Mouse (Mus musculus): ENCODE data around the gene Insl3. TPM values are rescaled to one million over a fixed set of nuclear protein-coding genes. Genes with fewer than 3 reads are reported as not detected.

The Insl3 gene
- total and polyA plus RNA-seq, 3 experiments: 0.54 to 4.4 TPM; not detected in 1

- Histone ChIP-seq H3K9ac (ENCODE audit: control insufficient read depth, low read depth, low read length, poor library complexity, severe bottlenecking) (no peak overlapping the region), H3K36me3 (ENCODE audit: control insufficient read depth in 1 of 2, insufficient read depth in 2 of 2, low read length in 2 of 2) (no peaks in the 10 kb centered on the region), H3K27me3 (ENCODE audit: control insufficient read depth in 1 of 2, insufficient read depth in 2 of 2, low read length in 2 of 2) (no peaks in the 10 kb centered on the region), H3K27ac (ENCODE audit: control insufficient read depth, low read depth, low read length) (no peak overlapping the region), H3K9me3 (replicated peaks; ENCODE audit: insufficient read depth, low read length) (no peaks in the 10 kb centered on the region), H3K4me1 (ENCODE audit: control insufficient read depth in 1 of 2, insufficient read depth in 2 of 2, low read length in 2 of 2) (no peaks in the 10 kb centered on the region), H3K4me3 (ENCODE audit: control insufficient read depth in 1 of 2, insufficient read depth in 1 of 2, low read depth in 2 of 2, low read length in 2 of 2) (no peak overlapping the region), H3K79me2 (ENCODE audit: control insufficient read depth, insufficient read depth, low read length, poor library complexity) (no peaks in the 10 kb centered on the region)
- no peak for TF ChIP-seq MYC (IDR thresholded peaks at IDR 0.05; ENCODE audit: low read depth, low read length)
- no peak for TF ChIP-seq POLR2AphosphoS2 (IDR thresholded peaks at IDR 0.05; ENCODE audit: low read length)
- no peak for TF ChIP-seq ZC3H11A (IDR thresholded peaks at IDR 0.05; ENCODE audit: low read depth, low read length)
- TF ChIP-seq RAD21 (IDR thresholded peaks at IDR 0.05; ENCODE audit: low read depth, low read length): no peak
- no peak for TF ChIP-seq TCF12 (IDR thresholded peaks at IDR 0.05; ENCODE audit: low read depth, low read length)
- TF ChIP-seq CHD2 (IDR thresholded peaks at IDR 0.05; ENCODE audit: low read length): no peak
- TF ChIP-seq ETS1 (IDR thresholded peaks at IDR 0.05; ENCODE audit: low read depth, low read length): no peak
- no peak for TF ChIP-seq MXI1 (IDR thresholded peaks at IDR 0.05; ENCODE audit: low read depth, low read length)
- TF ChIP-seq MAX (IDR thresholded peaks at IDR 0.05; ENCODE audit: low read length): no peak
- TF ChIP-seq POLR2AphosphoS5 (IDR thresholded peaks at IDR 0.05; ENCODE audit: borderline replicate concordance, low read depth, low read length): no peak
- no peak for TF ChIP-seq ZMIZ1 (IDR thresholded peaks at IDR 0.05; ENCODE audit: low read depth, low read length)
- no peak for TF ChIP-seq GATA1 (IDR thresholded peaks at IDR 0.05; ENCODE audit: low read depth, low read length)
- TF ChIP-seq TAL1 (IDR thresholded peaks at IDR 0.05; ENCODE audit: low read length): no peak
- no peak for DNase-seq (ENCODE audit: low read depth, low spot score)
These were observed 3.4 kb upstream of the Insl3 start for GRCm38 (mm10) chr8:71685573-71685972.

GRCm38 (mm10) chr8:71686143-71686734 lies 2.8 kb upstream of the Insl3 start:
- Histone ChIP-seq H3K36me3 (ENCODE audit: control insufficient read depth in 1 of 2, insufficient read depth in 2 of 2, low read length in 2 of 2) (no peaks in the 10 kb centered on the region), H3K4me1 (ENCODE audit: control insufficient read depth in 1 of 2, insufficient read depth in 2 of 2, low read length in 2 of 2) (no peaks in the 10 kb centered on the region), H3K27me3 (ENCODE audit: control insufficient read depth in 1 of 2, insufficient read depth in 2 of 2, low read length in 2 of 2) (no peaks in the 10 kb centered on the region), H3K9ac (ENCODE audit: control insufficient read depth, low read depth, low read length, poor library complexity, severe bottlenecking) (no peak overlapping the region), H3K4me3 (ENCODE audit: control insufficient read depth in 1 of 2, insufficient read depth in 1 of 2, low read depth in 2 of 2, low read length in 2 of 2) (no peak overlapping the region), H3K27ac (ENCODE audit: control insufficient read depth, low read depth, low read length) (no peak overlapping the region), H3K9me3 (replicated peaks; ENCODE audit: insufficient read depth, low read length) (no peaks in the 10 kb centered on the region), H3K79me2 (ENCODE audit: control insufficient read depth, insufficient read depth, low read length, poor library complexity) (no peaks in the 10 kb centered on the region)
- no peak for DNase-seq (ENCODE audit: low read depth, low spot score)
- TF ChIP-seq JUND (IDR thresholded peaks at IDR 0.05; ENCODE audit: low read depth, low read length) (no peak), MAX (IDR thresholded peaks at IDR 0.05; ENCODE audit: low read length) (no peak), MXI1 (IDR thresholded peaks at IDR 0.05; ENCODE audit: low read depth, low read length) (no peak), MAFK (IDR thresholded peaks at IDR 0.05; ENCODE audit: borderline replicate concordance, low read depth, low read length) (no peak), BHLHE40 (IDR thresholded peaks at IDR 0.05; ENCODE audit: borderline replicate concordance, low read depth, low read length) (no peak), CTCF (IDR thresholded peaks at IDR 0.05 in 2 of 3, conservative IDR thresholded peaks at IDR 0.05 in 1 of 3; ENCODE audit: control insufficient read depth in 1 of 3, insufficient read depth in 1 of 3, low read depth in 2 of 3, low read length in 3 of 3, poor library complexity in 1 of 3, severe bottlenecking in 1 of 3) (no peak), ZNF384 (IDR thresholded peaks at IDR 0.05; ENCODE audit: low read depth, low read length) (no peak), POLR2AphosphoS5 (IDR thresholded peaks at IDR 0.05; ENCODE audit: borderline replicate concordance, low read depth, low read length) (no peak), EP300 (IDR thresholded peaks at IDR 0.05; ENCODE audit: low read depth in 1 of 2, low read length in 2 of 2) (no peak), RAD21 (IDR thresholded peaks at IDR 0.05; ENCODE audit: low read depth, low read length) (no peak), RCOR1 (IDR thresholded peaks at IDR 0.05; ENCODE audit: low read depth, low read length) (no peak), TBP (IDR thresholded peaks at IDR 0.05; ENCODE audit: low read depth, low read length) (no peak), SIN3A (IDR thresholded peaks at IDR 0.05; ENCODE audit: low read length) (no peak), TAL1 (IDR thresholded peaks at IDR 0.05; ENCODE audit: low read length) (no peak), USF2 (IDR thresholded peaks at IDR 0.05; ENCODE audit: borderline replicate concordance in 1 of 2, insufficient read depth in 1 of 2, low read depth in 1 of 2, low read length in 2 of 2) (no peak), MYC (IDR thresholded peaks at IDR 0.05; ENCODE audit: low read depth, low read length) (no peak), NELFE (IDR thresholded peaks at IDR 0.05; ENCODE audit: low read depth, low read length) (no peak), ZMIZ1 (IDR thresholded peaks at IDR 0.05; ENCODE audit: low read depth, low read length) (no peak)
